Mouse (Mus musculus) CH12.LX (cell line): ENCODE results near the gene Pyroxd1.

ENCODE experiments used
- BHLHE40 ChIP-seq: IDR thresholded peaks from 2 replicates; pipeline ENCODE4 v1.6.1; 2011; ENCODE audit warnings: mild to moderate bottlenecking, low read depth, low read length, improper control_type of control experiment
- CTCF ChIP-seq, 2 experiments: IDR thresholded peaks in 1 of 2; conservative IDR thresholded peaks in 1 of 2; 2 replicates each; pipeline ENCODE4 v1.5.1; 2011 to 2012; ENCODE audit warnings: low read depth in 2 of 2, low read length in 2 of 2, improper control_type of control experiment in 1 of 2, inconsistent platforms in 1 of 2, mild to moderate bottlenecking in 1 of 2, moderate library complexity in 1 of 2
- E2F4 ChIP-seq: IDR thresholded peaks from 2 replicates; pipeline ENCODE4 v1.6.1; 2011; ENCODE audit warnings: low read depth, low read length, improper control_type of control experiment; ENCODE audit not compliant: insufficient replicate concordance
- EP300 ChIP-seq: IDR thresholded peaks from 2 replicates; pipeline ENCODE4 v1.6.1; 2011; ENCODE audit warnings: low read length, improper control_type of control experiment
- JUND ChIP-seq: conservative IDR thresholded peaks from 2 replicates; pipeline ENCODE4 v1.6.1; 2011; ENCODE audit warnings: low read depth, low read length, improper control_type of control experiment
- MAZ ChIP-seq: IDR thresholded peaks from 2 replicates; pipeline ENCODE4 v1.6.1; 2012; ENCODE audit warnings: low read depth, mild to moderate bottlenecking, inconsistent platforms, low read length, improper control_type of control experiment, moderate library complexity
- USF1 ChIP-seq: IDR thresholded peaks from 2 replicates; pipeline ENCODE4 v1.6.1; 2014; ENCODE audit warnings: low read depth, mild to moderate bottlenecking, inconsistent platforms, low read length, improper control_type of control experiment

DNA sequence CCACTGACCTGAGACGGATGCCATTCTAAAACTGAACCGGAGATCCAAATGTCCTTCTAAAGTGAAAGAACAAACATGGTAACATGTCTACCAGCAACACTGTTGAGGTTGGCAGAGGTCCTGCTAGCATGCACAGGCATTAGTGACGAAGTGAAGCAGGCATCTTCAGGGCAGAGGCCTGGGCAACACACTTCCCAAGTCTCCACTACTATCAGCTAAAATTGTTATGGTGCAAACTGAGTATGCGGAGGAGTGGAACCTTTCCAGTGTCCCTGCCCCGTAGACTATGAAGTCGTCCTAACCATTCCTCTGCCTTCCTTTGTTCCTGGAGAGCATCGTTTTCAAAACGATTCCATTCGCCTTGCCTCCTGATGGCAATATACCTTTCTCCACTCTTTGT, 39.1 kb downstream of the Pyroxd1 start:
- TF ChIP-seq MAZ (no peak), CTCF (conservative IDR thresholded peaks at IDR 0.05 in 1 of 2, IDR thresholded peaks at IDR 0.05 in 1 of 2; ENCODE audit: low read depth in 2 of 2, low read length in 2 of 2) (no peak), BHLHE40 (no peak), EP300 (no peak), E2F4 (no peak), USF1 (no peak), JUND (no peak)
